Mouse (Mus musculus) embryonic facial prominence, embryonic 10.5 days (tissue): ENCODE data around the gene Pdzd7. TPM values are rescaled to one million over a fixed set of nuclear protein-coding genes. Genes with fewer than 3 reads are reported as not detected.

ENCODE experiments used
- DNase-seq: peaks from one replicate; pipeline ENCODE4 v3.0.0-alpha.2; 2017; ENCODE audit warnings: low spot score
- H3K27ac ChIP-seq: fragments of 300-500 bp; sonication (generic); replicated peaks from 2 replicates; pipeline ENCODE4 v1.5.1; 2016; ENCODE audit warnings: mild to moderate bottlenecking
- H3K27me3 ChIP-seq: fragments of 300-500 bp; sonication (generic); replicated peaks from 2 replicates; pipeline ENCODE4 v1.6.1; 2016; ENCODE audit warnings: low read depth, mild to moderate bottlenecking; ENCODE audit not compliant: poor library complexity, severe bottlenecking
- H3K36me3 ChIP-seq: fragments of 300-500 bp; sonication (generic); replicated peaks from 2 replicates; pipeline ENCODE4 v1.6.1; 2016; ENCODE audit warnings: mild to moderate bottlenecking, moderate library complexity
- H3K4me1 ChIP-seq: fragments of 300-500 bp; sonication (generic); 2 replicates; pipeline ENCODE4 v1.6.1; 2016
- H3K4me3 ChIP-seq: fragments of 300-500 bp; sonication (generic); 2 replicates; pipeline ENCODE4 v1.5.1; 2016; ENCODE audit warnings: mild to moderate bottlenecking, moderate library complexity
- H3K9me3 ChIP-seq: fragments of 300-500 bp; sonication (generic); 2 replicates; pipeline ENCODE4 v1.6.1; 2016; ENCODE audit warnings: mild to moderate bottlenecking
- WGBS: fragments of 180-500 bp; shearing (Covaris S2); methylation state at CpG from one replicate; pipeline ENCODE4 v1.1.7; 2016; 5-methylcytosine and 5-hydroxymethylcytosine counted together
- polyA plus RNA-seq: library from polyadenylated mRNA; unstranded; fragments of >200 nt; fragmentation: Nextera tagmentation; extraction: Ambion mirVana; gene quantifications from 2 replicates; pipeline ENCODE4 v1.2.1, GENCODE M21; 2016

Gene Pdzd7
- polyA plus RNA-seq, 1 experiment from 2014 or later, result 0.27 TPM

GRCm38 (mm10) chr19:44980787-44981186 lies 64.7 kb downstream of the Pdzd7 start:
- H3K36me3 ChIP-seq, result peaks cover 79% of the 10 kb centered on the region
- WGBS, result 96% methylated on average over 2 of the region's 2 CpGs
- H3K4me3 ChIP-seq, result no peak overlapping the region
- no peak for DNase-seq
- no peaks in the 10 kb centered on the region for H3K4me1 ChIP-seq
- no peaks in the 10 kb centered on the region for H3K27me3 ChIP-seq
- no peaks in the 10 kb centered on the region for H3K9me3 ChIP-seq
- no peak overlapping the region for H3K27ac ChIP-seq

- H3K4me1 ChIP-seq, result no peaks in the 10 kb centered on the region
- H3K36me3 ChIP-seq, result peaks cover 100% of the 10 kb centered on the region
- H3K27me3 ChIP-seq, result no peaks in the 10 kb centered on the region
- no peaks in the 10 kb centered on the region for H3K9me3 ChIP-seq
- WGBS, result 92% methylated on average over 6 of the region's 6 CpGs
- H3K27ac ChIP-seq, result no peak overlapping the region
- DNase-seq, result no peak
- no peak overlapping the region for H3K4me3 ChIP-seq
These were observed 68.4 kb downstream of the Pdzd7 start for GRCm38 (mm10) chr19:44977148-44977547.

Other genes with a start within 250 kb of the Pdzd7 start
- gene Slf2, start 114.6 kb downstream of the Pdzd7 start, polyA plus RNA-seq, result 56.3 and 57.8 TPM in 2 replicates
- 3.7 and 4.8 TPM in 2 replicates for gene Sema4g, start 56.6 kb downstream of the Pdzd7 start, polyA plus RNA-seq
- gene Twnk, start 40.1 kb downstream of the Pdzd7 start, polyA plus RNA-seq, result 40.9 and 41.8 TPM in 2 replicates
- gene Mrpl43, start 39.3 kb downstream of the Pdzd7 start, polyA plus RNA-seq, result 70.6 and 74.8 TPM in 2 replicates
- gene Lzts2, start 31.3 kb downstream of the Pdzd7 start, polyA plus RNA-seq, result 69.8 and 75.0 TPM in 2 replicates
- 7.7 and 9.8 TPM in 2 replicates for gene Sfxn3, start 1.8 kb upstream of the Pdzd7 start, polyA plus RNA-seq
- 3.7 and 6.7 TPM in 2 replicates for gene Kazald1, start 29.5 kb upstream of the Pdzd7 start, polyA plus RNA-seq
- gene Tlx1, start 105.0 kb upstream of the Pdzd7 start, polyA plus RNA-seq, result 3.1 and 3.3 TPM in 2 replicates
- 0.22 and 0.40 TPM in 2 replicates for gene Lbx1, start 190.1 kb upstream of the Pdzd7 start, polyA plus RNA-seq